Mouse (Mus musculus) erythroblast, adult 5-6 weeks (primary cell): ENCODE measurements around the gene Ap4e1. TPM values are rescaled to one million over a fixed set of nuclear protein-coding genes. Genes with fewer than 3 reads are reported as not detected.

ENCODE experiments used
- ATAC-seq: replicated peaks from 2 replicates; pipeline ENCODE4 v1.8.0; 2016; ENCODE audit warnings: moderate number of reproducible peaks, mild to moderate bottlenecking, moderate TSS enrichment, inconsistent platforms; ENCODE audit not compliant: poor library complexity, low FRiP score, severe bottlenecking
- total RNA-seq, 2 experiments: library from RNA; stranded (forward) in 1 of 2; stranded (reverse) in 1 of 2; fragments of 150-400 nt in 1 of 2; fragments of 200-764, 138-1000 nt in 1 of 2; gene quantifications; 2 replicates each; pipeline versions ENCODE4 v1.2.3 to v1.2.4; 2015 to 2017; ENCODE audit warnings: low replicate concordance in 2 of 2

The Ap4e1 gene
- 3.3 and 5.0 TPM in 2 replicates for total RNA-seq (2015; ENCODE audit: low replicate concordance)
- 6.6 and 7.7 TPM in 2 replicates for total RNA-seq (2017; ENCODE audit: low replicate concordance)

GRCm38 (mm10) chr2:127008469-127008998 lies at the start of gene Ap4e1:
TSS of gene Ap4e1 (plus strand) at chr2:127008717.
- ATAC-seq, result peak; percentile 90

- ATAC-seq, result no peak
Observed at GRCm38 (mm10) chr2:126961696-126962095, 46.8 kb upstream of the Ap4e1 start.

GRCm38 (mm10) chr2:126977428-126977827 lies 31.1 kb upstream of the Ap4e1 start:
- ATAC-seq, result no peak

- ATAC-seq, result no peak
Observed at GRCm38 (mm10) chr2:126983221-126983620, 25.3 kb upstream of the Ap4e1 start.

- ATAC-seq, result no peak
Observed at GRCm38 (mm10) chr2:126989919-126990318, 18.6 kb upstream of the Ap4e1 start.

GRCm38 (mm10) chr2:126992742-126993141 lies 15.8 kb upstream of the Ap4e1 start:
- no peak for ATAC-seq

DNA sequence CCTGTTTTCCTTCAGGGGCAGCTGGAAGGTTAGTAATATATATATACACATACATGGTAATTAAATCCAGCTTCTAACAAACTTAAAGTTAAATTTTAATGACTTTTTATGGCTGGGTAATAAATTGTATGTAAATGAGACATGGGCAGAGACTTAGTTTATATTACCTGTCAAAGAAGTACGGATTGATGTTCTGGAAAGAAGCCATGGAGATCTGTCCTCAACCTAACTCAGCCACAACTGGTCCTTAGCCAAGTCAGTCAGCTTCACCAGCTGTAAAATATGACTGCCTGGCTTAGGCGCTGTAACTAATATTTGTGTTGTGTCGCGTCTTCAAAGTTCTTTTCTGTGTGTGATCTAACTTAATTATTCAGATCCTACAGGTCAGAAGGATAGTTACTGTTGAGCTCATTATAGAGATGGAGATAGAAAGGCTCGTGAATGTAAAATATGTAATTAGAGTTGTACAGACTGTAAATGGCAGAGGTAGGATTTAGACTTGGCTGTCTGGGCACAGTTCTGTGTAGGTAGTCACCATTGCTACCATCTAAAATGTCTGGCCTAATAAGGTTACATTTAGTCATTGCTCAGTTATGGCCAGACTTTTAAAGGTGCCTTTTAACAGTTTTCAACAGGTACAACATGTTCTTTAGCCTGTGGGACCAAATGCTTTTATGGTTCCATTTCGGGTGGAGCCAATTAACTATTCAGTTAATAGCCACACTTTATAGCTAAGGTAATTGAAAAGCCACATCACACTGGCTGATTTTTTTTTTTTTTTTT lies 13.9 kb upstream of the Ap4e1 start:
- no peak for ATAC-seq

DNA sequence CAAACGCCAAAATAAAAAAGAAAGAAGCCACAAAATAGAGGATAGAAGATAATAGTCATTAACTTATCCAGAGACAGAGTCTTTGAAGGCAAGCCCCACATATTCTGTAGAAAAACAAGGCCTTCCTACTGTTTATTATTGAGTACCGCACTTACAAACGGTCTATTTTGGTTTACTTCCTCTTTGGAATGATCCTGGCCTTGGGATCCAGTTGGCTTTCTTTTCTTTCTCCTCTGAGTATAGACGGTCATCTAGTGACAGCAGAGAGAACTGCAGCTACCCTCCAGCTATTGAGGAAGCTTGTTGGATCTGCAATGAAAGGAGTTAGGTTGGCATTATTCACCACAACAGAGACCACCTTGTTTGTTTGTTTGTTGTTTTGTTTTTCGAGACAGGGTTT lies 11.8 kb upstream of the Ap4e1 start:
- ATAC-seq, result no peak

- ATAC-seq, result no peak
Observed at GRCm38 (mm10) chr2:126998219-126998618, 10.3 kb upstream of the Ap4e1 start.

GRCm38 (mm10) chr2:127000406-127001324 lies 7.9 kb upstream of the Ap4e1 start:
- peak; percentile 34; the same call in 1 of the 2 replicates for ATAC-seq

- no peak for ATAC-seq
Observed at GRCm38 (mm10) chr2:127004046-127004445, 4.5 kb upstream of the Ap4e1 start.

GRCm38 (mm10) chr2:127006634-127007370 lies 1.7 kb upstream of the Ap4e1 start:
- no peak for ATAC-seq

DNA sequence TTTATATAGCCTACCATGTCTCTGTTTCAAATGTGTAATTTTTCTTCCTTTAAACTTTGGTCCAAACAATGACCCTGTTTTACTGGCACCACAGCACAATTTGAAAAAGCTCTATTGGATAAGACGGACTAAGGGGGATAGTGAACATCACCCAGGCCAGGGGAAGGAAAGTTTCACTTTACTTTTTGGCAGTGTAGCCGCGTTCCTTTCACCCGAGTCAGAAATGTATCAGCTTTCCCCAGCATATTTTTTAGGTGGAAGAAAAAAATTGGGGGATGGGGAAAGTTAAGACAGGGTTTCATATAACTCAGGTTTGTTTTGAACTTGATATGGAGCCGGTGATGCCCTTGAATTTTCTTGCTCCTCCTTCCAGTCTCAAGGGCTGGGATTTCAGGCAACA lies 1.0 kb upstream of the Ap4e1 start:
- ATAC-seq, result no peak

GRCm38 (mm10) chr2:127035006-127035605 lies 26.6 kb downstream of the Ap4e1 start:
- no peak for ATAC-seq

- no peak for ATAC-seq
Observed at GRCm38 (mm10) chr2:127037299-127037698, 28.8 kb downstream of the Ap4e1 start.

DNA sequence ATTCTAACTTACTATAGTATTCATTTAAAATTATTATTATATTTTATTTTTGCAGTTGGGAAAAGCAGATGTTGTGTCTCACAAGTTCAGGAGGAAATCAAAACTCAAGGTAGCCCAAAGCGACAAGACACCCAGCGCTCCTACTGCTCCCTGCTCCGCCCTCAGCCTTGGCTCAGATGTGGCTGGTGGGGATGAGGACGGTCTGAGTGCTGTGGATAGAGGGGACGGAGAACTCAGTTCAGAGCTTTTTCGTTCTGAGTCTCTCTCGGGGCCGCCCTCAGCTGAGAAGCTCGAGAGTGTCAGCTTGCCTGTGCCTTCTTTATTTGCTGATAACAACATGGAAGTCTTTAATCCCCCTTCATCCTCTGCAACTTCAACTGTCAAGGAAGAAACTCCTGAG lies 53.0 kb downstream of the Ap4e1 start:
- ATAC-seq, result no peak

DNA sequence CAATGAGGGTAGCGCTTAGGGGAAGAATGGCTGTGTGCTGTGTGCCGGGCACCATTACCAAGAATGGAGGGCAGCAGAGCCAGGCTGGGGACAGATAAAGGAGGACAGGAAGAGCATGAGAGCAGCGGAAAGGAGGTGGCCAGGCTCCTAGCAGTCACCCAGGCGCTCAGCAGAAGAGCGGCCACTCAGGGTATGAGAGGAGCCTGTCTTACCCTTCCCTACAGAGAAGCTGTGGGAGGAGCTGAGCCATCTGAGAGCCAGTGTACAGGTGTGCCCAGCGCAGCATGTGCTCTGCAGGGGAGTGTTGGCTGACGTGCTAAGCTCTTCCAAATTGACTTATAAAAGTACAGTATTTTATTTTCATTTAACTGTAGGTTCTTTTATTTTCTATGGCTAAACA lies 60.3 kb downstream of the Ap4e1 start:
- no peak for ATAC-seq

- ATAC-seq, result peak; percentile 67
Observed at GRCm38 (mm10) chr2:127069781-127070434, 61.4 kb downstream of the Ap4e1 start.

DNA sequence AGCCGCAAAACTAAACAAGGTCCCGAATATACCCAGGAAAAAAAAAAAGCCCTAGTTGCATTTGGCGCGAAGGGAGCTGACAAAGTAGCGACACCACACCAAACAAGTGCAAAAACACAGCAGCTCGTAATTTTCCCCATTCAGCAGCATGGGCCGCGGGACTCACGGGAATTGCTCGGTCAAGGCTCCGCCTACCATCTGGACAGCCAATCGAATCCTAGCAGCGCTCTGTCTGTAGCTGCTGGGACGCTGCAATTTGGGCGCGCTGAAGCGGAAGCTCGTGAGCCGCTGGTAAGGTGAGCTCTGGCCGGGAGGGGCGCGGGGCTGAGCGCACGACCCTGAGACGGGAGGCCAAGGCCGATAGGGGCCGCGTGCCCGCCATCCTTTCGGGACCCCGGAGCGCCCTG lies 61.9 kb downstream of the Ap4e1 start, which contains the start of gene Blvra:
Gene Blvra, plus strand, starts transcription at position 231 of the 407 bp plus-strand sequence.
- ATAC-seq, result peak; percentile 100
